Mouse (Mus musculus) heart, postnatal 14 days (tissue): Measurements from ENCODE around the gene Eva1c. TPM values are rescaled to one million over a fixed set of nuclear protein-coding genes. Genes with fewer than 3 reads are reported as not detected.
A peak's percentile ranks its signal among the peaks of the same experiment; 100 is the strongest.

Source experiments
- DNase-seq, 2 experiments: peaks; one replicate each; pipeline ENCODE4 v3.0.0; 2021 to 2022
- intact Hi-C: fragments of 180-260 bp; cut with DNase I; formaldehyde crosslinking; loops from one replicate; pipeline ENCODE4 v1.15.1; 2025
- total RNA-seq, 2 experiments: library from RNA; stranded (reverse); gene quantifications; 2 replicates each; pipeline ENCODE4 v1.2.3; 2021

Eva1c gene
- total RNA-seq, 2 experiments from 2014 or later = 2.3 to 2.7 TPM

- DNase-seq = no peak
- intact Hi-C loops = no loop called here
These were observed 30.2 kb downstream of the Eva1c start for GRCm38 (mm10) chr16:90856552-90857200.

- DNase-seq = no peak
- intact Hi-C loops = no loop called here
These were observed 31.7 kb downstream of the Eva1c start for GRCm38 (mm10) chr16:90858206-90858605.

GRCm38 (mm10) chr16:90863036-90863435 lies 36.5 kb downstream of the Eva1c start:
- no peak for DNase-seq
- intact Hi-C loops = no loop called here

- intact Hi-C loops = no loop called here
- no peak for DNase-seq
These were observed 37.0 kb downstream of the Eva1c start for GRCm38 (mm10) chr16:90863468-90864046.

- intact Hi-C loops = no loop called here
- peak in 1 of 2 experiments; percentile 21 for DNase-seq
These were observed 38.2 kb downstream of the Eva1c start for GRCm38 (mm10) chr16:90864693-90865092.

- intact Hi-C loops = no loop called here
- no peak for DNase-seq
These were observed 39.1 kb downstream of the Eva1c start for GRCm38 (mm10) chr16:90865652-90866051.

- intact Hi-C loops = no loop called here
These were observed 41.6 kb downstream of the Eva1c start for GRCm38 (mm10) chr16:90868129-90868528.

GRCm38 (mm10) chr16:90869361-90869760 lies 42.8 kb downstream of the Eva1c start:
- intact Hi-C loops = no loop called here
- no peak for DNase-seq

More at GRCm38 (mm10) chr16:90868129-90868528, 41.6 kb downstream of the Eva1c start:
- DNase-seq = no peak

- intact Hi-C loops = no loop called here
These were observed 46.4 kb downstream of the Eva1c start for GRCm38 (mm10) chr16:90872936-90873335.

GRCm38 (mm10) chr16:90874536-90874935 lies 48.0 kb downstream of the Eva1c start:
- intact Hi-C loops = no loop called here
- no peak for DNase-seq

More at GRCm38 (mm10) chr16:90872936-90873335, 46.4 kb downstream of the Eva1c start:
- no peak for DNase-seq

- intact Hi-C loops = no loop called here
- no peak for DNase-seq
These were observed 51.8 kb downstream of the Eva1c start for GRCm38 (mm10) chr16:90878135-90878860.

- peak; percentile 27 to 57 for DNase-seq
- intact Hi-C loops = no loop called here
These were observed 56.0 kb downstream of the Eva1c start for GRCm38 (mm10) chr16:90882501-90882977.

GRCm38 (mm10) chr16:90885351-90885750 lies 58.8 kb downstream of the Eva1c start:
- DNase-seq = no peak
- intact Hi-C loops = loop anchor here (5.0 kb wide), 1 partner anchor 37 kb away; no protein-coding TSS in a partner anchor

GRCm38 (mm10) chr16:90885781-90886565 lies 59.5 kb downstream of the Eva1c start:
- peak; percentile 17 to 46 for DNase-seq
- intact Hi-C loops = loop anchor here (5.0 kb wide), 1 partner anchor 36 kb away; no protein-coding TSS in a partner anchor

GRCm38 (mm10) chr16:90890683-90891082 lies 64.2 kb downstream of the Eva1c start:
- no peak for DNase-seq
- intact Hi-C loops = no loop called here

- intact Hi-C loops = no loop called here
- no peak for DNase-seq
These were observed 65.1 kb downstream of the Eva1c start for GRCm38 (mm10) chr16:90891601-90892000.

GRCm38 (mm10) chr16:90892081-90892480 lies 65.6 kb downstream of the Eva1c start:
- DNase-seq = no peak
- intact Hi-C loops = no loop called here

GRCm38 (mm10) chr16:90893019-90893418 lies 66.5 kb downstream of the Eva1c start:
- DNase-seq = no peak
- intact Hi-C loops = no loop called here

- intact Hi-C loops = no loop called here
- no peak for DNase-seq
These were observed 67.3 kb downstream of the Eva1c start for GRCm38 (mm10) chr16:90893792-90894191.

- DNase-seq = peak; percentile 56 to 76
- intact Hi-C loops = no loop called here
These were observed 71.1 kb downstream of the Eva1c start for GRCm38 (mm10) chr16:90897651-90898050.
